Mouse (Mus musculus) stomach, embryonic 16.5 days (tissue): Measurements from ENCODE around the gene G3bp1. TPM values are rescaled to one million over a fixed set of nuclear protein-coding genes. Genes with fewer than 3 reads are reported as not detected.

Experiments used
- ATAC-seq: fragments of 200-750 bp; cut with Nextera tagmentation; 2 replicates; pipeline ENCODE4 v1.8.0; 2017; ENCODE audit warnings: moderate number of reproducible peaks, moderate TSS enrichment; ENCODE audit not compliant: insufficient read depth, low FRiP score
- H3K27ac ChIP-seq: fragments of 300-500 bp; sonication (generic); 2 replicates; pipeline ENCODE4 v1.5.1; 2014; ENCODE audit warnings: low read length
- H3K27me3 ChIP-seq: fragments of 300-500 bp; sonication (generic); 2 replicates; pipeline ENCODE4 v1.6.1; 2014; ENCODE audit warnings: low read length, control low read depth, mixed read lengths; ENCODE audit not compliant: control insufficient read depth, insufficient read depth
- H3K36me3 ChIP-seq: fragments of 300-500 bp; sonication (generic); 2 replicates; pipeline ENCODE4 v1.6.1; 2014; ENCODE audit warnings: low read length; ENCODE audit not compliant: control insufficient read depth, insufficient read depth
- H3K4me1 ChIP-seq: fragments of 300-500 bp; sonication (generic); 2 replicates; pipeline ENCODE4 v1.6.1; 2014; ENCODE audit warnings: low read length, control low read depth, mixed read lengths; ENCODE audit not compliant: control insufficient read depth, insufficient read depth
- H3K4me2 ChIP-seq: fragments of 300-500 bp; sonication (generic); 2 replicates; pipeline ENCODE4 v1.6.1; 2014; ENCODE audit warnings: low read depth, low read length, mixed read lengths
- H3K4me3 ChIP-seq: fragments of 300-500 bp; sonication (generic); replicated peaks from 2 replicates; pipeline ENCODE4 v1.5.1; 2014; ENCODE audit warnings: mild to moderate bottlenecking, low read length
- H3K9ac ChIP-seq: fragments of 300-500 bp; sonication (generic); 2 replicates; pipeline ENCODE4 v1.6.1; 2014; ENCODE audit warnings: low read length
- H3K9me3 ChIP-seq: fragments of 300-500 bp; sonication (generic); replicated peaks from 2 replicates; pipeline ENCODE4 v1.6.1; 2016; ENCODE audit warnings: low read length, control low read depth; ENCODE audit not compliant: control insufficient read depth
- WGBS: fragments of 180-500 bp; shearing (Covaris S2); extraction: QIAGEN DNeasy Blood & Tissue Kit; methylation state at CpG from one replicate; pipeline ENCODE4 v1.1.7; 2014; 5-methylcytosine and 5-hydroxymethylcytosine counted together
- polyA plus RNA-seq: library from polyadenylated mRNA; unstranded; fragments of >200 nt; fragmentation: Nextera tagmentation; extraction: Ambion mirVana; gene quantifications from 2 replicates; pipeline ENCODE4 v1.2.1, GENCODE M21; 2015

Gene G3bp1
- polyA plus RNA-seq, 1 experiment from 2014 or later, result 142 TPM

- 0 out of 2 replicates have a peak, but pooled peaks cover 2% of the 10 kb centered on the region for H3K36me3 ChIP-seq
- H3K9me3 ChIP-seq, result no peaks in the 10 kb centered on the region
- H3K4me3 ChIP-seq, result peak overlapping the region; percentile 91
- no peak; the same call in 1 of the 2 replicates for ATAC-seq
- WGBS, result under 1% methylated on average over 46 of the region's 46 CpGs
- peak overlapping the region; percentile 86 for H3K27ac ChIP-seq
- peak overlapping the region; percentile 81 for H3K4me2 ChIP-seq
- H3K27me3 ChIP-seq, result no peaks in the 10 kb centered on the region
- peaks cover 23% of the 10 kb centered on the region for H3K4me1 ChIP-seq
- H3K9ac ChIP-seq, result peak overlapping the region; percentile 99
Measured at GRCm38 (mm10) chr11:55469923-55470691, 622 bp downstream of the G3bp1 start.

GRCm38 (mm10) chr11:55470761-55471160 lies 1.3 kb downstream of the G3bp1 start:
- Histone ChIP-seq H3K27me3 (no peaks in the 10 kb centered on the region), H3K4me1 (peaks cover 23% of the 10 kb centered on the region), H3K9me3 (no peaks in the 10 kb centered on the region), H3K4me3 (peak overlapping the region; percentile 91), H3K9ac (peak overlapping the region; percentile 99), H3K36me3 (0 out of 2 replicates have a peak, but pooled peaks cover 2% of the 10 kb centered on the region), H3K27ac (0 out of 2 replicates have a peak overlapping the region, but pooled peaks have one; percentile 26), H3K4me2 (peak overlapping the region; percentile 81)
- no peak for ATAC-seq
- WGBS, result 23% methylated on average over 8 of the region's 8 CpGs

DNA sequence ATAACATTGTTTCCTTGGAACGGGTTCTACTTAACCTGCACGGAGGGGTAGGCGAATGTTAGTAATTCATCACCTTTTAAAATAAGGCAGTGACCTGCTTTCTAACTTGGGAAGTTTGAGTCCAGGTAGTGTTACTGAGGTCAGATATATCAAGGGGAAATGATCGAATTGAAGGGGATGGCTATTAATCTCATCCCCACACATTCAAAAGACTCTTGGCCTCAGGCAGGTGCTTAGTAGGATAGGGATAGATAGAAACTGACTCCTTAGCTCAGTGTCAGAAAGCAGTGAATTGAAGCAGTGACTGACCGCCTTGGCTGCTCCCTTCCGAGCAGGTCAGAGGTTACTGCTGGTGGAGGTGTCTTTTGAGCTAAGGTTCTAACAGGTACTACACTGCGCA lies 2.0 kb downstream of the G3bp1 start:
- no peaks in the 10 kb centered on the region for H3K9me3 ChIP-seq
- H3K9ac ChIP-seq, result peak overlapping the region; percentile 99; the same call in 1 of the 2 replicates
- WGBS, result 80% methylated on average over 7 of the region's 7 CpGs

DNA sequence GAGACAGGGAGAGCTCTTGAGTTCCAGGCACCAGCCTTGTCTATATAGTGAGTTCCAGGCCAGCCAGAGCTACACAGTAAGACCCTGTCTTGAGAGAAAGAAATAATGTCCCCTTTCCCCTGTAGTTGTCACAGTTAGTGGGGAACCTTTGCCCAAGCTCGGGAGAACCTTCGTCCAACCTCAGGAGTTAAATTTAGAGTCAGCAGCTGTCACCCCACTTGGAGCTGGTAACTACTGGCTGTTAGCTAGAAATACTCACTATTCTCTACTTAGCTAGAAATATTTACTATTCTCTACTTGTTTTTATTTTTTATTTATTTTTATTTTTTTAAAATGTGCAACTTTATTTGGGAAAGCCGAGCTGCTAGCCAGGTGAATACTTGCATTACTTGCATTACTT lies 3.7 kb downstream of the G3bp1 start:
- WGBS, result 76% methylated on average over 3 of the region's 3 CpGs
- Histone ChIP-seq H3K4me1 (peaks cover 20% of the 10 kb centered on the region), H3K27ac (no peak overlapping the region), H3K4me2 (no peak overlapping the region), H3K9ac (no peak overlapping the region), H3K36me3 (0 out of 2 replicates have a peak, but pooled peaks cover 2% of the 10 kb centered on the region), H3K27me3 (no peaks in the 10 kb centered on the region), H3K4me3 (no peak overlapping the region), H3K9me3 (no peaks in the 10 kb centered on the region)
- ATAC-seq, result no peak

More for the DNA sequence above, 2.0 kb downstream of the G3bp1 start:
- Histone ChIP-seq H3K4me2 (peak overlapping the region; percentile 81), H3K27ac (no peak overlapping the region), H3K4me1 (peaks cover 23% of the 10 kb centered on the region), H3K27me3 (no peaks in the 10 kb centered on the region), H3K36me3 (0 out of 2 replicates have a peak, but pooled peaks cover 2% of the 10 kb centered on the region), H3K4me3 (peak overlapping the region; percentile 91)
- no peak for ATAC-seq

GRCm38 (mm10) chr11:55485443-55485842 lies 16.0 kb downstream of the G3bp1 start:
- WGBS, result 95% methylated on average over 7 of the region's 7 CpGs
- Histone ChIP-seq H3K4me3 (no peak overlapping the region), H3K27ac (no peak overlapping the region), H3K27me3 (no peaks in the 10 kb centered on the region), H3K9ac (no peak overlapping the region), H3K36me3 (peaks cover 27% of the 10 kb centered on the region), H3K4me2 (no peak overlapping the region), H3K4me1 (no peaks in the 10 kb centered on the region), H3K9me3 (no peaks in the 10 kb centered on the region)
- no peak for ATAC-seq

GRCm38 (mm10) chr11:55496158-55496557 lies 26.7 kb downstream of the G3bp1 start:
- H3K4me2 ChIP-seq, result no peak overlapping the region
- no peak overlapping the region for H3K9ac ChIP-seq
- no peak overlapping the region for H3K27ac ChIP-seq
- no peak overlapping the region for H3K4me3 ChIP-seq
- H3K4me1 ChIP-seq, result no peaks in the 10 kb centered on the region
- WGBS, result 72% methylated on average over 6 of the region's 6 CpGs
- H3K9me3 ChIP-seq, result no peaks in the 10 kb centered on the region
- no peaks in the 10 kb centered on the region for H3K27me3 ChIP-seq
- ATAC-seq, result no peak
- H3K36me3 ChIP-seq, result peaks cover 52% of the 10 kb centered on the region

DNA sequence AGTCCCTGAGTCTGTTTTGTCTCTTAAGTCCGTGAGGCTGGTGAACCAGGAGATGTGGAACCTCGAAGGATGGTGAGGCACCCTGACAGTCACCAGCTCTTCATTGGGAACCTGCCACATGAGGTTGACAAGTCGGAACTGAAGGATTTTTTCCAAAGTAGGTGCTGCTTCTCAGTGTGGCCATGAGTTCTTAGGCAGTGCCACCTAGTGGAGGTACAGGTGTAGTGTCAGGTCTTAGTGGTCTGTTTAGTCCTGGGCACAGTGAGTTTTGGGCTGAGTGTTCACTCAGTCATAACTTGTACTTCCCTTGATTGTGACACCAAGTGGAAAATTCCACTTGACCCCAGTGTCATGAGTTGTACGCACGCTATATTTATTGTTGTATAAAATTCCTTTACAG lies 28.4 kb downstream of the G3bp1 start:
- ATAC-seq, result peak; percentile 65; the same call in 1 of the 2 replicates
- H3K36me3 ChIP-seq, result peaks cover 49% of the 10 kb centered on the region
- WGBS, result 45% methylated on average over 5 of the region's 5 CpGs

GRCm38 (mm10) chr11:55501955-55502531 lies 32.6 kb downstream of the G3bp1 start:
- Histone ChIP-seq H3K9me3 (no peaks in the 10 kb centered on the region), H3K27ac (no peak overlapping the region), H3K4me2 (no peak overlapping the region), H3K4me3 (no peak overlapping the region), H3K4me1 (0 out of 2 replicates have a peak, but pooled peaks cover 3% of the 10 kb centered on the region), H3K27me3 (no peaks in the 10 kb centered on the region), H3K9ac (no peak overlapping the region), H3K36me3 (peaks cover 20% of the 10 kb centered on the region; the same call in 1 of the 2 replicates)
- 84% methylated on average over 8 of the region's 8 CpGs for WGBS
- no peak for ATAC-seq

More for the DNA sequence above, 28.4 kb downstream of the G3bp1 start:
- Histone ChIP-seq H3K9me3 (no peaks in the 10 kb centered on the region), H3K4me1 (no peaks in the 10 kb centered on the region), H3K9ac (no peak overlapping the region), H3K27me3 (no peaks in the 10 kb centered on the region), H3K27ac (no peak overlapping the region), H3K4me3 (no peak overlapping the region), H3K4me2 (no peak overlapping the region)

DNA sequence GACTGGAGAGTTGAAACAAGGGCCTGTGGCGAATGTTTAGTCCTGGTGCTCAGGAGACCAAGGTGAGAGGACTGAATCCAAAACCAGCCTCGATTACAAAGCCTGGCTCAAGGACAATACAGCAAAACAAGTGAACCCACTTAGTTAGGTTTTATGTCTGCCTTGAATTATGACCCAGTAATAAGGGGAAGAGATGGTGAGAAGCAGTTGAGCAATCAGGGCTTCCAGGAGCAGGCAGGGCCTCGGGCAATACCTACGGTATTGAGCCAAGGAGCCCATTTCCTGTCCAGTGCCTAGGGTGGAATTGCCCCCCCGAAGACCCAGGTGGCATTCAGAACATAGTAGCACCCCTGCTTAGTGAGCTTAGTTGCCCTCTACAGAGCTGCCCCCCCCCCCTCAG lies 33.4 kb downstream of the G3bp1 start:
- Histone ChIP-seq H3K9me3 (no peaks in the 10 kb centered on the region), H3K4me2 (no peak overlapping the region), H3K4me3 (no peak overlapping the region), H3K36me3 (peaks cover 20% of the 10 kb centered on the region; the same call in 1 of the 2 replicates), H3K4me1 (0 out of 2 replicates have a peak, but pooled peaks cover 3% of the 10 kb centered on the region), H3K27me3 (no peaks in the 10 kb centered on the region), H3K27ac (no peak overlapping the region), H3K9ac (no peak overlapping the region)
- no peak for ATAC-seq
- 72% methylated on average over 5 of the region's 5 CpGs for WGBS
